Mouse (Mus musculus): ENCODE results near the gene Fdps. TPM values are rescaled to one million over a fixed set of nuclear protein-coding genes. Genes with fewer than 3 reads are reported as not detected.
"Not testable (repeated sequence)": the region's sequence is repeated elsewhere in the genome, so short reads cannot be mapped to it uniquely, and the experiment has no call there.

The Fdps gene
- polyA plus RNA-seq, 1 experiment from 2014 or later: 253 TPM

DNA sequence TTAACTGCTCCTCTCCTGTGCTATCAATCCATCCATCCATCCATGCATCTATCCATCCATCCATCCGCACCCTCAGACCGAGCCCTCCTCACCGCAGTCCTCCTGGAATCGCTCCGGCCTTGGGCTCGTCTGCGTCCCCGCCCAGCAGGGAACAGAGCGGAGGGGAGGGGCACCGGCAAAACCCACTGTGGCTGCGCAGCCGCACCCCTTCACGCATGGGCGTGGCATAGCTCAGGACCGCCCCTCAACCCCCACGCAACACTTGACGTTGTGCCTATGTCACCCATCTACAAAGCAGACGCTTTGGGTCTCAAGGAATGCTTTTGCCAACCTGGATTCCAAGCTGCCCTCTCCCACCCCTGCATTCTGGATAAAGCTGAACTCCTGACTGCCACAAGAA is 8.6 kb downstream of the Fdps start, which contains the start of gene Rusc1:
TSS of gene Rusc1 (minus strand) at position 137 of the 400 bp plus-strand sequence.
- DNase-seq (ENCODE audit: low spot score): peak; percentile 93
- Histone ChIP-seq H3K4me1 (peaks cover 50% of the 10 kb centered on the region), H3K9me3 (no peaks in the 10 kb centered on the region), H3K27me3 (ENCODE audit: insufficient read depth, poor library complexity, severe bottlenecking) (peaks cover 50% of the 10 kb centered on the region), H3K27ac (no peak within 1 kb of the TSS), H3K4me3 (peak within 1 kb of the TSS; percentile 67), H3K36me3 (peaks cover 46% of the 10 kb centered on the region)
- WGBS: 2% methylated on average over 18 of the region's 18 CpGs

DNA sequence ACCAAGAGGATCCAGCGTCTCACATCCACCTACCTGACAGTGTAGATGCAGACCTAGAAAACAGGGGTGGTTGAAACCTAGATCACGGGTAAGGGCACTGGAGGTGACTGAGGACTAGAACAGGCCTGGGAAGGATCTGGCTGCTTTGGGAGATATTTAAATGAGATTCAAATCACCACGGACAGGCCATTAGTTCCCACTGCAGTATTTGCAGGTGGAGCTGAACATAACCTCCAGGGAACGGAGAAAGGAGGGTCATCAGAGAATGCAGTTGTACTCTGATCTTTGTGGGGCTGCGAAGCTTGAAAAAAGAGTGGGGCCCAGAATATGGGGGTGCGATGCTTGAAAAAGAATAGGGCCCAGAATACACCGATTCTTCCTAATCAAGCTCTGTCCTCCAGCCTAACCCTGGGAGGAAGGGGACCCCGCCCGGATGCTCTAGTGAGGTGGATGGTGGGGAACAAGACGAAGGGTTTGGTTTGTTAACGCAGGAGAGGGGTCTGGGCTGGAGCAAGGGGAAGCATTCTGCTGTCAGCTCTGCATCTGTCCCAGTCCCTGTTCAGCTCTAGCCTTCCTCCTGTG is 9.2 kb downstream of the Fdps start:
- no peak for DNase-seq (ENCODE audit: low spot score)
- no peaks in the 10 kb centered on the region for H3K9me3 ChIP-seq
- 24% methylated on average over 11 of the region's 11 CpGs for WGBS
- peak overlapping the region; percentile 67 for H3K4me3 ChIP-seq
- peaks cover 56% of the 10 kb centered on the region for H3K27me3 ChIP-seq (ENCODE audit: insufficient read depth, poor library complexity, severe bottlenecking)
- no peak overlapping the region for H3K27ac ChIP-seq
- H3K36me3 ChIP-seq: peaks cover 40% of the 10 kb centered on the region
- peaks cover 56% of the 10 kb centered on the region for H3K4me1 ChIP-seq

DNA sequence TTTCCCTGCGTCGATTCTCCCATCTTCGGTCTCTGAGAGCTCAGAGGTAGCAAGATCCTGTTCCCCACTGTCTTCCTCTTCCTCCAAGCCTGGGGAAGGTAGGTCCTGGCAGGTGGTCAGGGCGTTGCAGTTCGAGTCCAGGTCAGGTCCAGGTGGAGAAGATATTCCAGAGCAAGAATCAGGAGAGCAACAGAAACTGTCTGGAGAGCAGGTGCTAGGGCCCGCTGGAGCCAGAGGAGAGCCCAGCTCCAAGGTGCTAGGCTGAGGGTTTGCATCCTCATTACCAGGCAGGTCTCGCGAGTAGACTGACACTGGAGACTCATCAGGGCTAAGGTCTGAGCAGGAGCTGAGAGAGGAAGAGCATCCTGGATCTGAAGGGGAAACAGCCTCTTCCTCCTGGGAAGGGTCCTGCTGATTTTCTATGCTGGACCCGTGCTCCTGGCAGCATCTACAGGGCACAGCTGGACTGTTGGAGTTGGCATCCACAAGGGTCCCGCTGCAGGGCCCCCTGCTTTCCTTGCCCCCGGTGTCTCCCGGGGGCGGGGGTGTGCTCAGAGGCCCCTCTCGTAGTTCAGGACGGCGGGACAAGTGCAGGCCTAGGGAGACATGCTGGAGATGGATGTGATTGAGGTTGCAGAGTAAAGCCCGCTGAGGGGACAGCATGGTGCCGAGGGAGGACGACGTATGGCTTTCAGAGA is 9.8 kb downstream of the Fdps start:
- Histone ChIP-seq H3K4me3 (peak overlapping the region; percentile 67), H3K27ac (0 out of 2 replicates have a peak overlapping the region, but pooled peaks have one; percentile 3), H3K27me3 (ENCODE audit: insufficient read depth, poor library complexity, severe bottlenecking) (peaks cover 57% of the 10 kb centered on the region), H3K4me1 (peaks cover 58% of the 10 kb centered on the region), H3K9me3 (no peaks in the 10 kb centered on the region), H3K36me3 (peaks cover 34% of the 10 kb centered on the region)
- 10% methylated on average over 20 of the region's 20 CpGs for WGBS
- DNase-seq (ENCODE audit: low spot score): peak; percentile 61

DNA sequence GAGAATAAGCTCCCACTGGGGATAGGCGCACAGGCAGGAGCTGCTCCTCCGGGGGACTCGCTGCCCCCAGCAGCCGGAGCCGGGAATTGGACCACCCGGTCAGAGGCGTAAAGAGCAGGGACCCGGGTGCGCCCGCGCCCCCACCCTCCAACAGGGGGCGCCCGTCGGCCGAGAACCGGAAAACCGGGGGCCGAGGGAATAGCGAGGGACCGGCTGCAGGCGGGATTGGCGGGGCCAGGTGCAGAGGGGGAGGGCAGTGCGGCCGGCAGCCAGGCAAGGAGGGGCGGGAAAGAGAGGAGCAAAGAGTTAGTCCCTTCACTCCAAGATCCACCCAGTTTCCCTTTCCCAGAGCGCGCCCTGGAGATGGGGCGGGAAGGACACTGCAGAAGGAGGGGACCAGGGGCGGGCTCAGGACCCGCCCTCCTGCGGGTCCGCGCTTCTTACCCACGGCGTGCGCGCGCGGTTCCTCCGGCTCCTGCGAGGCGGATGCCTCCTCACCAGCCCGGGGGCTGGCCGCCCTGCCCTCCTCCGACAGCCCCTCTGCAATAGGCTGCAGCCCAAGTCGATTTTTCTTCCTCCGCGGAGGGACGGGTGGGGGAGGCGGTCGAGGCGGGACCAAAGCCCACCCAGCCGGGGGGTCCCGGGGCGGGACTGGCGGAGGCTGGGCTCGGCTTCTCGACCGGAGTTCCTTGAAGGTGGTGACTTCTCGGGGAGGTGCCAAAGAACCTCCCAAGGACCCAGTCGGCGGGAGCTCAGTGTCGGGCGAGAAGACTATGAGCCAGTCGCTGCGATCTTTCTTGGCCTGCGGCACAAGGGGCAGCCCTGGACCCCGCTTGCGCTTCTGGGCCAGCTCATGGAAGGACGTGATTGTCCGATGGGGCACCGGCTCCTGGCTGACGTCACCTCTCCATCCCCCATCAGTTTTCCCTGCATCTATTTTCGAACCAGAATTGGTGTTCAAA is 10.8 kb downstream of the Fdps start:
- peak; percentile 90 for DNase-seq (ENCODE audit: low spot score)
- Histone ChIP-seq H3K9me3 (no peaks in the 10 kb centered on the region), H3K27ac (peak overlapping the region; percentile 88), H3K36me3 (peaks cover 28% of the 10 kb centered on the region), H3K27me3 (ENCODE audit: insufficient read depth, poor library complexity, severe bottlenecking) (peaks cover 57% of the 10 kb centered on the region), H3K4me3 (peak overlapping the region; percentile 67), H3K4me1 (peaks cover 58% of the 10 kb centered on the region)
- under 1% methylated on average over 74 of the region's 74 CpGs for WGBS

DNA sequence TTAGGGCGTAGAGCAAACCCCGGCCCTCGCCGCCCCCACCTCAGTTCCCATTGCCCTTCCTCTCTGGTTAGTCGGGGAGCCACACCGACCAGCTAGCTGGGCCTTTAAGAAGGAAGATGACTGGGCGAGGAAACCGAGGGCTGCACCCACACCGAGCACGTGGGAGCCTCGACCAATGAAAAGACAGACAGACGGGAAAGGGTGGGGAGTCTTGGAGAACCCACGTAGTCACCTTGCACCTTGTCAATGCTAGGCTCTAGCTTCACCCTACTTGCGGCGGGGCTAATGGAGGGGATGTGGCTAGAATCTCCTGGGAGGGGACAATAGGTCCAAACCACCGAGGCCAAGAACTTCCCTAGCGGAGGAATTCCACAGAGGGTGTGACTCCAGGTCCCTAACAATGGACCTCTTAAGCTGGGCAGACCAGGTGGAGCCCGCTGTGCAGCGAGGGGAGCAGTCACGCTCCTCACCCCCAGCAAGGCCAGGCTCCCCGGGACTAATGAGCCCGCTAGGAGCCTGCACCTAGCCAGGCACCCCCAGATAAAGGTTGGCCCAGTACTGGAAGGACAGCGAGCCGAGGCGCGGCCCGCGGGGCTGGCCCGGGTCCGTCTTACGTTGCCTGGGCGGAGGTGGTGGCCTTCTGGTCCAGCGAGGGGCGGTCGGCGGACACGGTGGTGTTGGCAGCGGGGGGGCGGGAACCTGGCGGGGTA is 11.7 kb downstream of the Fdps start:
- Histone ChIP-seq H3K4me1 (peaks cover 58% of the 10 kb centered on the region), H3K9me3 (no peaks in the 10 kb centered on the region), H3K27me3 (ENCODE audit: insufficient read depth, poor library complexity, severe bottlenecking) (peaks cover 55% of the 10 kb centered on the region), H3K36me3 (peaks cover 18% of the 10 kb centered on the region), H3K27ac (peak overlapping the region; percentile 88), H3K4me3 (peak overlapping the region; percentile 67)
- DNase-seq (ENCODE audit: low spot score): peak; percentile 96
- WGBS: under 1% methylated on average over 40 of the region's 40 CpGs

DNA sequence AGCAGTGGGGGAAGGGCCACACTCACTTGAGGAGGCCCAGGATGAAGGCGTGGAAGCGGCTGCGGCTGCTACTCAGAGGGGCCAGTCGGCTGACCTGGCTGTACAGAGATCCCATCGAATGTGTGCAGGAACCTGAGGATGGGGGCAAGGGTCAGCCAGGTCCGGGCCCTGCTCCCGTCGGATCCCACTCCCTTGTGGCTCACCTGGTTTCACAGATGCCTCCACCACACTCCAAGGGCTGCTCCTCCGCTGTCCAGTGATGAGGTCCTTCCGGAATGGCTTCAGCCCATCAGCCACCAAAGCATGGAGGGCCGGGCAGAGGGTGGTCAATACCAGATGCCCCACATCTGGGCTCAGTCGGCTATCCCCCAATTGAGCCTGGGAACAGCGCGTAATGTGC is 12.8 kb downstream of the Fdps start:
- H3K9me3 ChIP-seq: no peaks in the 10 kb centered on the region
- peaks cover 45% of the 10 kb centered on the region for H3K27me3 ChIP-seq (ENCODE audit: insufficient read depth, poor library complexity, severe bottlenecking)
- peak overlapping the region; percentile 88; the same call in 1 of the 2 replicates for H3K27ac ChIP-seq
- 49% methylated on average over 14 of the region's 14 CpGs for WGBS
- H3K4me3 ChIP-seq: peak overlapping the region; percentile 67
- peaks cover 60% of the 10 kb centered on the region for H3K4me1 ChIP-seq
- peaks cover 8% of the 10 kb centered on the region for H3K36me3 ChIP-seq
- DNase-seq (ENCODE audit: low spot score): no peak

DNA sequence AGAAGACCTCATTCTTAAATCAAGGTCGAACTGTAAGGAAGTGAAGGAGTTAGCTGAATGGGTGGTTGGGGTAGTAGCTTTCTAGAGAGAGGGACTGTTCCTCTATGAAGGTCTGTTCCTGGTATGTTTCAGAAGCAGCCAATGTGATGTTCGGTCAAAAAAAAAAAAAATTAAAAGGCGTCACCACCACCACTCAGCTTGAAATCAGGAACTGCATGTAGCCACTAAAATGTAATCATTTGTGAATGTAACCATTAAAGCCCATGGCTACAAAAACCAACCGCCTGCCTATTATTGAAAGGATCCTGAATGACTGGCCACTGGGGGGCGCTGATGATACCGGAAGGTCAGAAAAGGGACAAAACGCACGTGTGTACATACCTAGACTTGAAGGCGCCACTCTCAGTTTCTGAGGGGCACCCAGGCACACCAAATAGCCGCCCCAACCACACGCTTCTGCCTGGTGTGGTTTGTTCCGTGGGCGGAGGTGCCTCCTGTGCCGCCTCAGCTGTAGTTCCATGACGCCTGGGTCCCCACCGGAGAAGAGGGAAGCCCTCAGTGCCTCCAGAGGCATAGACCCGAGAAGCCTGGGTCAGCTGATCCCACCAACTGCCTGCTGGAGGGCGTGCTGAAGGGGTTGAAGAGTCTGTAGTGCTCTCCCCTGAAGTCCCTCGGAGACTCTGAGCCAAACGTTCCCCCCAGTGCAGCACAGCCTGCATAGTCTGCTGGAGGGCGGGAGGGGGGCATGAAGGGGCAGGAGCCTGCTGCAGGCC is 14.2 kb downstream of the Fdps start:
- H3K27me3 ChIP-seq (ENCODE audit: insufficient read depth, poor library complexity, severe bottlenecking): peaks cover 31% of the 10 kb centered on the region
- no peaks in the 10 kb centered on the region for H3K9me3 ChIP-seq
- 28% methylated on average over 21 of the region's 21 CpGs for WGBS
- H3K4me3 ChIP-seq: peak overlapping the region; percentile 43
- peaks cover 51% of the 10 kb centered on the region for H3K4me1 ChIP-seq
- DNase-seq (ENCODE audit: low spot score): peak; percentile 90
- peak overlapping the region; percentile 83 for H3K27ac ChIP-seq
- H3K36me3 ChIP-seq: 0 out of 2 replicates have a peak, but pooled peaks cover 4% of the 10 kb centered on the region

DNA sequence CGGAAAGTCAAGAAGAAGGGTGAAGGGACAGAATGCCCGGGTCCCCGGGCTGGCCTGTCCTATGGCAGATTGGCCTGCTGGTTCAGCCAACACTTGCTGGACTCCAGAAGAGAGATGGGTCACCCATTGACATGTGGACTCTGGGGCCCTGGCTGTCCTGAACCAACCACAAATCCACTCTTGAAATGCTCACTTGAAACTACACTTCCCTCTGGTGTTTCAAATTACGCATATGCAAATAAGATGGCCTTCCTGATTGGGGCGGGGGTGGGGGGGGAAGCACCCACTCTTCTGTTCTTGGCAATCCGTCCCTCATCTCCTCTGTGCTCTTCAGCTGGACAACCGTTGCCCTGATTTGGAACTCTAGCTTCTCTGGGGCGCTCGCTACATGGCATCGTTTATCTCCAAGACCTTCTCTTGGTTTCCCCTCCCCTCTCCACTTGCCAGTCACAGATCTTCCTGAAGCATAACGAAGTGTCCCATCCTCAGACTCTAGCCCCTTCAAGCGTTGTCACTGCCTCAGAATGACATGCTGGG is 17.0 kb downstream of the Fdps start:
- DNase-seq (ENCODE audit: low spot score): no peak
- Histone ChIP-seq H3K36me3 (peaks cover 14% of the 10 kb centered on the region), H3K9me3 (no peaks in the 10 kb centered on the region), H3K4me3 (no peak overlapping the region), H3K27ac (no peak overlapping the region), H3K4me1 (peaks cover 24% of the 10 kb centered on the region), H3K27me3 (ENCODE audit: insufficient read depth, poor library complexity, severe bottlenecking) (peaks cover 18% of the 10 kb centered on the region)
- 75% methylated on average over 12 of the region's 12 CpGs for WGBS

DNA sequence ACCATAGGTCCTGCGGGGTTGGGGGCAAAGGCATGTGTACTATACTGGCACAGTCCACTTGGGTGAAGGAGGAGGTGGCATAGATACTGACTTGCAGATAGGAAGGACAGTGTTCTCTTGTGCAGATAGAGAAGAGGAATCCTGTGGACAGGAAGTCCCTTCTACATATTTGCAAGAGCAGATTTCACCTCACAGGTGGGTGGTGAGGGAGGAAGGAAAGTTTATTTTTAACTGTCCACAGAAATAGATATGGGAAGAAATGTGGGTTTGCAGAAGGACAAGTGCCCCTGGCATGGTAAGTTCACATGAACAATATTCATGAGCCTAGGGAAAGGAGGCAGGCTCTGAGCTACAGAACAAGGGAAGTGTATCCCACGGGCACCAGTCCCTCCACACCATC is 17.6 kb downstream of the Fdps start:
- no peak for DNase-seq (ENCODE audit: low spot score)
- no peaks in the 10 kb centered on the region for H3K9me3 ChIP-seq
- no peak overlapping the region for H3K27ac ChIP-seq
- WGBS: 75% methylated on average over 2 of the region's 2 CpGs
- peaks cover 16% of the 10 kb centered on the region for H3K27me3 ChIP-seq (ENCODE audit: insufficient read depth, poor library complexity, severe bottlenecking)
- H3K4me1 ChIP-seq: peaks cover 18% of the 10 kb centered on the region
- no peak overlapping the region for H3K4me3 ChIP-seq
- H3K36me3 ChIP-seq: peaks cover 20% of the 10 kb centered on the region

DNA sequence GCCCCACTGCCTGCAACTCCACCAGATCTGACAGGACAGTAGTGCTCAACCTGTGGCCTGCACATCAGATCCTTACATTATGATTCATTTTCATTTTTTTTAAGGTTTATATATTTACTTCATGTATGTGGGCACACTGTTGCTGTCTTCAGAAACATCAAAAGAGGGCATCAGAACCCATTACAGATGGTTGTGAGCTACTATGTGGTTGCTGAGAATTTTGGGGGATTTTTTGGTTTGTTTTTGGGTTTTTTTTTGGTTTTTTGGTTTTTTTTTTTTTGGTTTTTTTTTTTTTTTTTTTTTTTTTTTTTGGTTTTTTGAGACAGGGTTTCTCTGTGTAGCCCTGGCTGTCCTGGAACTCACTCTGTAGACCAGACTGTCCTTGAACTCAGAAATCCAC is 19.5 kb downstream of the Fdps start:
- H3K9me3 ChIP-seq; H3K4me1 ChIP-seq; H3K27ac ChIP-seq; H3K27me3 ChIP-seq (ENCODE audit: insufficient read depth, poor library complexity, severe bottlenecking); DNase-seq (ENCODE audit: low spot score); H3K4me3 ChIP-seq: not testable (repeated sequence)
- peaks cover 37% of the 10 kb centered on the region for H3K36me3 ChIP-seq

DNA sequence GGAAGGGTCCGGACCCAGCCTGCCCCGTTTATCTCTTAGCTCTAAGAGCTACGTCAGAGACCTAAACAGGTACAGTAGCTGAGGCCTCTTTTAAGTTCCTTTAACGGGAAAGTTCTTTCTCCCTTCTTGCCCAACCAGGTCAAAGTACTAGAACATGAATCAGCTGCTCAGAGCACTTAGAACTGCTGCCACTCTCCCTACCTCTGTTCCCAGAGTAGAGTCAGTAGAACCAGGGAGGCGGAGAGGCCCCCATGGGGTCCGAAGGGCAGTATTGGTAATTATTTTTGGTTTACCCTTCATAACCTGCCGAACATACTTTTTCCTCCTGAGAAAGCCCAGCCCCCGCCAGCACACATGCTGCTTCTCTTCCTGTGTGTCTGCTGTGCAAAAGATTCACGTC is 24.4 kb downstream of the Fdps start:
- H3K27me3 ChIP-seq (ENCODE audit: insufficient read depth, poor library complexity, severe bottlenecking): no peaks in the 10 kb centered on the region
- no peak overlapping the region for H3K27ac ChIP-seq
- WGBS: 92% methylated on average over 9 of the region's 9 CpGs
- H3K4me3 ChIP-seq: no peak overlapping the region
- no peaks in the 10 kb centered on the region for H3K9me3 ChIP-seq
- no peaks in the 10 kb centered on the region for H3K4me1 ChIP-seq
- peaks cover 82% of the 10 kb centered on the region for H3K36me3 ChIP-seq
- no peak for DNase-seq (ENCODE audit: low spot score)

DNA sequence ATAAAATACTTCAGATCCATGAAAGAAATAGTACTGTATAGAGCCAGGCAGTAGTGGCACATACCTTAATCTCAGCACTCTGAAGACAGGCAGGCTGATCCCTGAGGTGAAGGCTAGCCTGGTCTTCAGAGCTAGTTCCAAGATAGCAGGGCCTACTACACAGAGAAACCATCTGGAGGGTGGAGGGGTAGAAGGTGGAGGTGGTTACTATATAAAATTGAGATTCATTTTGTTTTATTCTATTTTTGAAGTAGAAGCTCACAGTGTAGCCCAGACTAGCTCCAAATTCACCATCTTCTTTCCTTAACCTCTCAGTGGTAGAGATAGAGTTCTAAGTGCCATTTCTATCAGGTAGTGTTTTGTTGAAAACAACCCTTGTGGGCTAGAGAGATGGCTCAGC is 34.5 kb downstream of the Fdps start:
- DNase-seq (ENCODE audit: low spot score): no peak
- Histone ChIP-seq H3K36me3 (peaks cover 97% of the 10 kb centered on the region), H3K27me3 (ENCODE audit: insufficient read depth, poor library complexity, severe bottlenecking) (no peaks in the 10 kb centered on the region), H3K27ac (no peak overlapping the region), H3K4me3 (no peak overlapping the region), H3K9me3 (no peaks in the 10 kb centered on the region), H3K4me1 (no peaks in the 10 kb centered on the region)
